Mouse (Mus musculus) kidney, postnatal 0 days (tissue): ENCODE results near the gene Prkcsh. TPM values are rescaled to one million over a fixed set of nuclear protein-coding genes. Genes with fewer than 3 reads are reported as not detected.

Source experiments
- ATAC-seq: fragments of 200-750 bp; cut with Nextera tagmentation; replicated peaks from 2 replicates; pipeline ENCODE4 v1.8.0; 2017; ENCODE audit warnings: low read depth, moderate number of reproducible peaks, moderate TSS enrichment, moderate library complexity; ENCODE audit not compliant: low FRiP score
- DNase-seq: peaks from one replicate; pipeline ENCODE4 v3.0.0-alpha.2; 2016; ENCODE audit warnings: low spot score
- H3K27ac ChIP-seq: fragments of 300-500 bp; sonication (generic); 2 replicates; pipeline ENCODE4 v1.5.1; 2014; ENCODE audit warnings: mild to moderate bottlenecking
- H3K27me3 ChIP-seq: fragments of 300-500 bp; sonication (generic); 2 replicates; pipeline ENCODE4 v1.6.1; 2014; ENCODE audit warnings: low read length, mixed read lengths; ENCODE audit not compliant: insufficient read depth
- H3K36me3 ChIP-seq: fragments of 300-500 bp; sonication (generic); 2 replicates; pipeline ENCODE4 v1.6.1; 2014; ENCODE audit warnings: low read length, mixed read lengths; ENCODE audit not compliant: insufficient read depth
- H3K4me1 ChIP-seq: fragments of 300-500 bp; sonication (generic); replicated peaks from 2 replicates; pipeline ENCODE4 v1.6.1; 2014; ENCODE audit warnings: antibody characterized with exemption, low read length, mixed read lengths; ENCODE audit not compliant: insufficient read depth
- H3K4me2 ChIP-seq: fragments of 300-500 bp; sonication (generic); 2 replicates; pipeline ENCODE4 v1.6.1; 2014; ENCODE audit warnings: mild to moderate bottlenecking, low read length, moderate library complexity, mixed read lengths
- H3K4me3 ChIP-seq: fragments of 300-500 bp; sonication (generic); replicated peaks from 2 replicates; pipeline ENCODE4 v1.5.1; 2014; ENCODE audit warnings: low read depth, low read length
- H3K9ac ChIP-seq: fragments of 300-500 bp; sonication (generic); 2 replicates; pipeline ENCODE4 v1.6.1; 2014; ENCODE audit warnings: low read depth, low read length
- H3K9me3 ChIP-seq: fragments of 300-500 bp; sonication (generic); replicated peaks from 2 replicates; pipeline ENCODE4 v1.6.1; 2016; ENCODE audit warnings: low read length, inconsistent platforms, mixed read lengths
- CTCF ChIP-seq: IDR thresholded peaks from 2 replicates; pipeline ENCODE4 v1.5.1; 2016; ENCODE audit warnings: antibody characterized with exemption, low read depth, mild to moderate bottlenecking, moderate library complexity
- WGBS: fragments of 180-500 bp; shearing (Covaris S2); extraction: QIAGEN DNeasy Blood & Tissue Kit; methylation state at CpG from one replicate; pipeline ENCODE4 v1.1.7; 2014; 5-methylcytosine and 5-hydroxymethylcytosine counted together
- polyA plus RNA-seq: library from polyadenylated mRNA; unstranded; fragments of >200 nt; fragmentation: Nextera tagmentation; extraction: Ambion mirVana; gene quantifications from 2 replicates; pipeline ENCODE4 v1.2.1, GENCODE M21; 2015

Prkcsh gene
- polyA plus RNA-seq, 1 experiment from 2014 or later = 79.6 TPM

GRCm38 (mm10) chr9:22011055-22011454 lies 8.4 kb downstream of the Prkcsh start:
- Histone ChIP-seq H3K9ac (no peak overlapping the region), H3K27me3 (no peaks in the 10 kb centered on the region), H3K27ac (no peak overlapping the region), H3K36me3 (peaks cover 67% of the 10 kb centered on the region), H3K4me2 (no peak overlapping the region), H3K4me1 (no peaks in the 10 kb centered on the region), H3K9me3 (no peaks in the 10 kb centered on the region), H3K4me3 (no peak overlapping the region)
- no peak for TF ChIP-seq CTCF
- 0 out of 2 replicates have a peak, but pooled peaks have one; percentile 16 for ATAC-seq
- DNase-seq = no peak
- WGBS = 91% methylated on average over 5 of the region's 5 CpGs

GRCm38 (mm10) chr9:22012731-22013130 lies 10.1 kb downstream of the Prkcsh start:
- Histone ChIP-seq H3K9ac (no peak overlapping the region), H3K4me3 (no peak overlapping the region), H3K9me3 (no peaks in the 10 kb centered on the region), H3K27ac (no peak overlapping the region), H3K27me3 (no peaks in the 10 kb centered on the region), H3K36me3 (peaks cover 59% of the 10 kb centered on the region), H3K4me1 (no peaks in the 10 kb centered on the region), H3K4me2 (no peak overlapping the region)
- 91% methylated on average over 13 of the region's 13 CpGs for WGBS
- DNase-seq (no peak), ATAC-seq (no peak)
- no peak for TF ChIP-seq CTCF

DNA sequence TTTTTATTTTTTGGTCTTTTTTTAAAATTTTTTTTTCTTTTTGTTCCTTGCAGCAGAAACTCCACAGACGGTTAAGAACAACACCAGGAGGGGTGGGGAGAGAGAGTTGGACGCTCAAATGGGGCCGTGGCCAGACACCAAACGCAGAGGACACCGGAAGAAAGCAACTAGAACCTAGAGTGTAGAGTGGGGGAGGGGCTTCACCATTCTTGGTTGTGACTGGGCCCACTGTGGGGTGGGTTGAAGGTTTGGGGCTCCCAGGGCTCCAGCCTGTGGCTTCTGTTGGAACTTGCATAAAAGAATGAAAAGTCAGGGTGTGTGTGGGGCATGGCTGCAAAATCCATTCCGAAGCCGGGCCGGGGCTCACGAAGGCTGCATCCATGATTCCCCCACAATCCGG lies 13.6 kb downstream of the Prkcsh start:
- Histone ChIP-seq H3K36me3 (peaks cover 29% of the 10 kb centered on the region), H3K4me1 (no peaks in the 10 kb centered on the region), H3K4me3 (no peak overlapping the region), H3K9ac (no peak overlapping the region), H3K4me2 (no peak overlapping the region), H3K9me3 (no peaks in the 10 kb centered on the region), H3K27me3 (no peaks in the 10 kb centered on the region), H3K27ac (no peak overlapping the region)
- DNase-seq (no peak), ATAC-seq (no peak)
- TF ChIP-seq CTCF = no peak
- WGBS = 59% methylated on average over 10 of the region's 10 CpGs

GRCm38 (mm10) chr9:22017208-22017825 lies 14.7 kb downstream of the Prkcsh start:
- no peak overlapping the region for H3K4me3 ChIP-seq
- TF ChIP-seq CTCF = no peak
- ATAC-seq (no peak), DNase-seq (no peak)
- H3K4me1 ChIP-seq = no peaks in the 10 kb centered on the region
- H3K9me3 ChIP-seq = no peaks in the 10 kb centered on the region
- H3K9ac ChIP-seq = no peak overlapping the region
- 79% methylated on average over 7 of the region's 7 CpGs for WGBS
- H3K4me2 ChIP-seq = no peak overlapping the region
- no peaks in the 10 kb centered on the region for H3K27me3 ChIP-seq
- H3K27ac ChIP-seq = no peak overlapping the region
- H3K36me3 ChIP-seq = peaks cover 19% of the 10 kb centered on the region

DNA sequence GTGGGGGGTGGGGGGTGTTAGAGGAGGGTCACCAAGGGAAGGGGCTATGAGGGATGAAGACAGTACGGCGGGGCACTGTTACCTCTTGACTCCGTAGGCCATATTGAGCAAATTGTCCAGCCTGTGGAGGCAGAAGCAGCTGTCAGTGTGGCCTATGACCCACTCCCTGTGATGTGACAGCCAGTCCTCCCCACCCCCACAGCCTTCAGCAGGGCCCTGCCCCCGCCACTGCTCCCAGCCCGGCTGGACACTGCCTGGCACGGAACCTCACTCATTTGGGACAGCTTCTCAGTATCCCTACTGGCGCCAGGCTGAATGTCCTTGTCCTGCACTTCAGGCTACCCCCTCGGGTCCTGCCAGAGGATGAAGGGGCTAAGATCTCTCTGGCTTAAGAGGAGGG lies 22.0 kb downstream of the Prkcsh start:
- Histone ChIP-seq H3K36me3 (no peaks in the 10 kb centered on the region), H3K4me2 (no peak overlapping the region), H3K9me3 (no peaks in the 10 kb centered on the region), H3K27me3 (no peaks in the 10 kb centered on the region), H3K27ac (no peak overlapping the region), H3K4me3 (no peak overlapping the region), H3K9ac (no peak overlapping the region), H3K4me1 (no peaks in the 10 kb centered on the region)
- DNase-seq (no peak), ATAC-seq (0 out of 2 replicates have a peak, but pooled peaks have one; percentile 17)
- TF ChIP-seq CTCF = no peak
- 44% methylated on average over 8 of the region's 8 CpGs for WGBS

- H3K4me2 ChIP-seq = no peak overlapping the region
- no peak for ATAC-seq
- no peak overlapping the region for H3K9ac ChIP-seq
- no peaks in the 10 kb centered on the region for H3K9me3 ChIP-seq
- no peak for TF ChIP-seq CTCF
- H3K27ac ChIP-seq = no peak overlapping the region
- no peak overlapping the region for H3K4me3 ChIP-seq
- no peaks in the 10 kb centered on the region for H3K36me3 ChIP-seq
- 66% methylated on average over 7 of the region's 7 CpGs for WGBS
- no peaks in the 10 kb centered on the region for H3K27me3 ChIP-seq
- no peaks in the 10 kb centered on the region for H3K4me1 ChIP-seq
- DNase-seq = no peak
Observed at GRCm38 (mm10) chr9:22028467-22028866, 25.9 kb downstream of the Prkcsh start.

- ATAC-seq = no peak
- no peak for TF ChIP-seq CTCF
- WGBS = 90% methylated on average over 9 of the region's 9 CpGs
Observed at GRCm38 (mm10) chr9:22030386-22030785, 27.8 kb downstream of the Prkcsh start.

More at GRCm38 (mm10) chr9:22030386-22030785, 27.8 kb downstream of the Prkcsh start:
- Histone ChIP-seq H3K9me3 (no peaks in the 10 kb centered on the region), H3K4me2 (no peak overlapping the region), H3K27ac (no peak overlapping the region), H3K4me3 (no peak overlapping the region), H3K9ac (no peak overlapping the region), H3K4me1 (no peaks in the 10 kb centered on the region), H3K36me3 (no peaks in the 10 kb centered on the region), H3K27me3 (no peaks in the 10 kb centered on the region)
- no peak for DNase-seq
